Mouse (Mus musculus) cerebellum, postnatal 36 days (tissue): ENCODE measurements around the gene Olfr689.
"Not testable (repeated sequence)": the region's sequence is repeated elsewhere in the genome, so short reads cannot be mapped to it uniquely, and the experiment has no call there.

Source experiments
- DNase-seq, 2 experiments: peaks; one replicate each; pipeline ENCODE4 v3.0.0; 2021 to 2022; ENCODE audit warnings: mixed read lengths in 2 of 2

Olfr689 gene

GRCm38 (mm10) chr7:105310865-105311264 is at the start of gene Olfr689:
TSS of gene Olfr689 (plus strand) at chr7:105311165.
- DNase-seq: no peak

DNA sequence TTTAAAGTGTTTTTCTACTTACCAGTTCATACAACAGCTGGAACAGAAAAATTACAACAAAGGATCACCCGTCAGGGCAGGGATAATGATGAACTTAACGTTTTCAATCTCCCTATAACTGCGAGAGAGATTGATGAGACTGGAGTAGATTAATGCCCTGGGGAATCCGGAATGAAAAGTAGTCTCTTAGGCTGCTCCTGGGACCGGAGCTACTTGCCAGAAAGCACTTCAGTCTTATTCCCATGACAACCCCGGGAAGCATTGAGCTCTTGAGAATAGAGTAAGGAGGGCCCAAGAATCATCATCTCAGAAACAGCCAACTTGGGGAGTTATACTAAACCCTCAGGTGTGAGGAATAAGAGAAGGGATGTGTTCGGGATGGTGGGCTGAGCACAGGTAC is 38.5 kb upstream of the Olfr689 start:
- DNase-seq: no peak

DNA sequence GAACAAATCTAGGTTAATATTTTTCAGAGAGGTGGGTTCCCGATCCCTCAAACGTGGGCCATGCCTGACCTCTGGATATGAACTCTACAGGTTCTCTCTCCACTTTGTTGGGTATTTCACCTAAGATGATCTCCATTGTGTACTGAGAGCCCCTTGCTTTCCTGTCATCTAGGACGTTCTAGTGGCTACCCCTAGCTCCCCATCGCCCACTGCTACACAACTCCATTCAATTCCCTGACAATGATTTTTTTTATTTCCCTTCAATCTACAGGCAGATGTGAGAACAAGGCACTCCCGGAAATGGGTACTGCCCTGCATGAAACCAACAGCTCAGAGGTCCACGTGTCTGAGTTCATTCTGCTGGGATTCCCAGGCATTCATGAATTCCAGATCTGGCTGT is 23.2 kb upstream of the Olfr689 start, which contains the start of gene Olfr688:
Gene Olfr688 (plus strand): TSS at position 301 of the 400 bp plus-strand sequence.
- DNase-seq: no peak

- no peak for DNase-seq
Measured at GRCm38 (mm10) chr7:105290051-105290450, 20.9 kb upstream of the Olfr689 start.

DNA sequence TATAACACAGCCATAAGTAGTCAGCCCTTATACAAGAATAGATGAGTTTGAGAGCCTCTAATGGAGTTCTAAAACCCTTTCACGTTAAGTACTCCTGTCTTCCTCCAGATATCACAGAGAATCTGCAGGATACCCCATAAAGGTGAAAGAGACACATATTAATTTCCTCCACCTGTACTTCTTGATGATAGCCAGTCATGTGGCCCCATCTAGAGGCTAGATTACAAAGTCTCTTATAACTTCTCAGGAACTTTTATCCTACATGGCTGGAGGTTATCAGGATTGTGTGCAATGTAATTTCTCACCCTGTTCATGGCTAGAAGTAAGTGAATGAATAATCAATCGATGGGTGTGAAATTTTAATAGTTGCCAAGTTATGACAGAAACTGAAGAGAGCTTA is 14.3 kb downstream of the Olfr689 start:
- no peak for DNase-seq

DNA sequence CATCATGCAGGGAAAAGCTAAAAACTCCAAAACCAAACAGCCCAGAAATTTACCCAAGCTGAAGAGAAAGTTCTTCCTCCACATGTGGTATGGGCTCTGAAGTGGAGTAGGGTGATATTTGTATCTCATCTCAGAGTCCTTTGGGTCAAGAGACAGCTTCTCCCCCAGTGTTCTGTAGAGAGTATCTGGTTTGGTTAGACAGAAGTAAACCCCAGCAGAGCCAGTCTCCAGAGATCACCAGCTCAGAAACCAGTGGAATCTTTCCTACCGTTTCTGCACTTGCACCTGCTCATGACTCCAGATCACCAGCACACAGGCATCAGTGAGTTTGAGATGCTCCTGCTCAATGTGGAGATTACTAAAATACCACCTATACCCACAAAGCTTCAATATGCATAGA is 23.0 kb downstream of the Olfr689 start, which contains the start of gene Olfr690:
Gene Olfr690 (minus strand): TSS at position 101 of the 400 bp plus-strand sequence.
- no peak for DNase-seq

- no peak for DNase-seq
Measured at GRCm38 (mm10) chr7:105342170-105342569, 31.2 kb downstream of the Olfr689 start, which contains the start of gene Olfr691. TSS of gene Olfr691 (minus strand) at chr7:105342270.

DNA sequence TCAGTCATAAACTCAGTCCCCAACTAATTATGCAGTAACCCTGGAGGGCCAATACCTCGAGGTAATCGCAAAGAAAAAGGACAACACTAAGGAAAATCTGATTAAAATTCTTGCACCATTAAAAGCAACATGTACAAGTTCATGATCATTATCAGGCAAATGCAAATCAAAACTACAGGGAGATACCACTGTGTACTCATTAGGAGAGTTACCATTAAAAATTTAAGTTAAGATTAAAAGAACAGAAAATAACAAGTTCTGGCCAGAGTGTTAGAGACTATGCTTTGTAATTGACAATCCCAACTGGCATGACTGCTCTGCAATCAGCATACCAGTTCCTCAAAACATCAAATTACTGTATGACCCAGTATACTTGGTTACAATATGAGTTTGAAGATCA is 31.8 kb downstream of the Olfr689 start:
- no peak for DNase-seq

DNA sequence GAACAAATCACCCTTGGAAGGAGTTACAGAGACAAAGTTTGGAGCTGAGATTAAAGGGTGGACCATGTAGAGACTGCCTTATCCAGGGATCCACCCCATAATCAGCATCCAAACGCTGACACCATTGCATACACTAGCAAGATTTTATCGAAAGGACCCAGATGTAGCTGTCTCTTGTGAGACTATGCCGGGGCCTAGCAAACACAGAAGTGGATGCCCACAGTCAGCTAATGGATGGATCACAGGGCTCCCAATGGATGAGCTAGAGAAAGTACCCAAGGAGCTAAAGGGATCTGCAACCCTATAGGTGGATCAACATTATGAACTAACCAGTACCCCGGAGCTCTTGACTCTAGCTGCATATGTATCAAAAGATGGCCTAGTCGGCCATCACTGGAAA is 45.1 kb downstream of the Olfr689 start:
- not testable (repeated sequence) for DNase-seq

DNA sequence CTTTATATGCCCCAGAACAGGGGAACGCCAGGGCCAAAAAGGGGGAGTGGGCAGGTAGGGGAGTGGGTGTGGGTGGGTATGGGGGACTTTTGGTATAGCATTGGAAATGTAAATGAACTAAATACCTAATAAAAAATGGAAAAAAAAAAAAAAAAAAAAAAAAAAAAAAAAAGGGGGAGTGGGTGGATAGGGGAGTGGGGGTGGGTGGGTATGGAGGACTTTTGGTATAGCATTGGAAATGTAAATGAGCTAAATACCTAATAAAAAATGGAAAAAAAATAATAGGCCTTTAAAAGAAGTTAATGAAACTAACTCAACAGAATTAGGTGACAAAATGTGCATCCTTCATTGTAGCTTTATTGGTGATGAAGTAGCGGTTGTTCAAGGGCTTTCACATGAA is 45.5 kb downstream of the Olfr689 start:
- not testable (repeated sequence) for DNase-seq

DNA sequence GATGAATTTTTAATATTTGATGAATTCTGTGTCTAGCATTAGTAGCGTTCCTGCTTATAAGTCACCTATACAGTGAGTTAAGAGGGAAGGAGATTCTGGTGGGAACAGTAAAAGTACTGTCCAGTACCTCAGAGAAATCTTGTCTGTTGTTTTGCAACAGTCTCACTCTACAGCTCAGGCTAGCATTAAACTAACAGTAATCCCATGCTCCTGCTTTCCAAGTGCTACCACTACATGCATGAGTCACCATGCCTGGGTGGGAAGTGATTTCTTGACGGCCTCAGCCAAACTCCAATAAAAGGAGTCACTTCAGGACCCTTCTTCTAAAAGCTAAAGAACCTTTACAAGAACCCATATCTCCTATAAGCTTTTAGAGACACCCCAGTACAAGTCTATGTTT is 50.7 kb downstream of the Olfr689 start:
- DNase-seq: no peak

DNA sequence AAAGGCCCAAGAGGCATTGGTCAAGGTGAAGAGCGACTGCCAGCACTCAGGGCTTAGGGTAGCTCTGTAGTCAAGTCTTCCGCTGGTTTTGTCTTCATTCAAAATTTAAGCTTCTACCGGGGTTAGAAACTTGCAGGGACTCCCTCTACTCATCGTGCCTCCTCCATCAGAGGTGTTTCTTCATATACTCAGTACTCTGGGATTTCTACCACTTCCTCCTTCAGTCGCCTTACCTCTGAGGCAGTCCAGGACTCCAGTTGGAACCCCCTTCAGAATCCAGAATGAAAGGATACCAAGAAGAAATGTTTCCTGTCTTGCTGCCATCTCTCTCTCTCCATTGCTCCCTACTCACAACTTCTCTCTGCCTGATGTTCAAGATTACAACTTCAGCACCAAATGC is 56.3 kb downstream of the Olfr689 start:
- DNase-seq: no peak

- DNase-seq: no peak
Measured at GRCm38 (mm10) chr7:105367930-105368329, 57.0 kb downstream of the Olfr689 start, which contains the start of gene Olfr692. TSS of gene Olfr692 (plus strand) at chr7:105368230.

- DNase-seq: no peak
Measured at GRCm38 (mm10) chr7:105368521-105368920, 57.6 kb downstream of the Olfr689 start.
